8 mouse cellular contexts compared by ENCODE assay signal in the genomic region with DNA sequence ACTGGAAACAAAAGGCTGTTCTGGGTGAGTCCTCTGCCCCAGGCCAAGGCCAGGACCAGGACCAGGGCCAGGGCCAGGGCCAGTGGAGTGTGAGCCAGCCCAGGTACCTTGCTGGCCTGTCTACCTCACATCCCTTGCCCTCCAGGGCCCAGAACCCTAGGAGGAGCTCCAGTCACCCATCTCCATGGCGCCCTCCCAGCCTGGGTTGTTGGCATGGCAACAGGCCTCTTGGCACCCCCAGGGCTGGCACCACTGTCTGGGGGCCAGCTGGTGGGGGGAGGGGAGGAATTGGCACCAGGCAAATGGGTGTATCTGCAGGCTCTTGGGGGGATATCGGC. TPM values are rescaled to one million over a fixed set of nuclear protein-coding genes. Genes with fewer than 3 reads are reported as not detected.
A peak's percentile ranks its signal among the peaks of the same experiment; 100 is the strongest.
DNase-seq lines count a peak whose midpoint lies in the region; ATAC-seq and TF ChIP-seq lines count a peak whose summit lies in the region.

No protein-coding gene starts in this region.

- H3K36me3 ChIP-seq in spleen, adult 2 months (ENCODE audit: control insufficient read depth, insufficient read depth, low read length) = peaks cover 15% of the 10 kb centered on the region
- H3K36me3 ChIP-seq in liver, embryonic 13.5 days = peaks cover 36% of the 10 kb centered on the region

- peaks cover 5% of the 10 kb centered on the region; the same call in 1 of the 2 replicates for H3K4me1 ChIP-seq in spleen, adult 2 months (ENCODE audit: control insufficient read depth, insufficient read depth, insufficient read length)
- peaks cover 52% of the 10 kb centered on the region for H3K4me1 ChIP-seq in liver, embryonic 13.5 days (replicated peaks)

- H3K9me3 ChIP-seq in liver, embryonic 13.5 days (replicated peaks) = no peaks in the 10 kb centered on the region

- peak overlapping the region; percentile 80 for H3K9ac ChIP-seq in liver, embryonic 13.5 days

- no peak for DNase-seq in spleen, adult 2 months (ENCODE audit: low read depth in 1 of 2, low spot score in 2 of 2)
- no peak for DNase-seq in spleen, postnatal 4 days (ENCODE audit: low spot score in 2 of 2)
- DNase-seq in cerebellum, adult 8-10 months = peak; percentile 48
- peak; percentile 40 to 61 for DNase-seq in frontal cortex, postnatal 25 days (ENCODE audit: low spot score in 2 of 2)
- DNase-seq in kidney, postnatal 36 days = peak; percentile 24 to 43
- no peak for DNase-seq in liver, embryonic 13.5 days
- DNase-seq in right cerebral cortex, adult 2 months (ENCODE audit: low spot score in 2 of 2) = peak; percentile 68 to 72
- no peak for DNase-seq in gastrocnemius, adult 8-10 months (ENCODE audit: low spot score in 2 of 2)

- no peak overlapping the region for H3K27ac ChIP-seq in spleen, adult 2 months (ENCODE audit: insufficient read depth, low read length)
- H3K27ac ChIP-seq in liver, embryonic 13.5 days = no peak overlapping the region

- no peaks in the 10 kb centered on the region for H3K27me3 ChIP-seq in spleen, adult 2 months (ENCODE audit: control insufficient read depth, insufficient read depth, low read length)
- H3K27me3 ChIP-seq in liver, embryonic 13.5 days = no peaks in the 10 kb centered on the region

- TF ChIP-seq CTCF in spleen, adult 2 months (IDR thresholded peaks at IDR 0.05; ENCODE audit: extremely low read depth, insufficient read depth, insufficient read length, insufficient replicate concordance) = no peak

- no peak for ATAC-seq in liver, embryonic 13.5 days (ENCODE audit: low read depth)

- WGBS in spleen, adult 2 months = 82% methylated on average over 2 of the region's 2 CpGs
- WGBS in liver, embryonic 13.5 days (ENCODE audit: insufficient replicate concordance) = 74% methylated on average over 2 of the region's 2 CpGs

- peak overlapping the region; percentile 72 for H3K4me3 ChIP-seq in spleen, adult 2 months (ENCODE audit: extremely low read depth, insufficient read depth, insufficient read length)
- peak overlapping the region; percentile 76 for H3K4me3 ChIP-seq in liver, embryonic 13.5 days (replicated peaks)

- no peak for TF ChIP-seq POLR2A in spleen, adult 2 months (IDR thresholded peaks at IDR 0.05; ENCODE audit: low read depth, low read length)

- peak overlapping the region; percentile 87 for H3K4me2 ChIP-seq in liver, embryonic 13.5 days

RNA-seq across cellular contexts. Expression of a gene that starts 0.9 kb away (rescaled TPM):
- 43.0 and 81.9 TPM in 2 replicates for polyA plus RNA-seq in spleen, adult 2 months (2012; rRNA removed)
- 8.0 and 10.2 TPM in 2 replicates for polyA plus RNA-seq in liver, embryonic 13.5 days (2015; fragmentation: Nextera tagmentation; extraction: Ambion mirVana)
- 1 to 10 TPM; 5.6 to 8.4 (median 7.2) TPM for total RNA-seq in gastrocnemius, adult 8-10 months (2022)

RNA-seq across cellular contexts. Expression of a gene that starts 25.1 kb away (rescaled TPM):
- 0.05 and 0.14 TPM in 2 replicates for polyA plus RNA-seq in spleen, adult 2 months (2012; rRNA removed)
- polyA plus RNA-seq in liver, embryonic 13.5 days (2015; fragmentation: Nextera tagmentation; extraction: Ambion mirVana) = 1.6 and 2.2 TPM in 2 replicates
- total RNA-seq in gastrocnemius, adult 8-10 months (2022) = not detected

RNA-seq across cellular contexts. Expression of a gene that starts 39.9 kb away (rescaled TPM):
- 0.21 and 0.25 TPM in 2 replicates for polyA plus RNA-seq in spleen, adult 2 months (2012; rRNA removed)
- 1.1 and 1.6 TPM in 2 replicates for polyA plus RNA-seq in liver, embryonic 13.5 days (2015; fragmentation: Nextera tagmentation; extraction: Ambion mirVana)
- total RNA-seq in gastrocnemius, adult 8-10 months (2022) = not detected

Comparison
In these comparisons a context has a peak if more than half of its experiments do, and no peak if none do; other contexts are left out.
1. DNase-seq: peak in cerebellum, adult 8-10 months (single experiment), frontal cortex, postnatal 25 days (2 of 2), kidney, postnatal 36 days (2 of 2) and right cerebral cortex, adult 2 months (2 of 2); none in spleen, adult 2 months (0 of 2), spleen, postnatal 4 days (0 of 2), liver, embryonic 13.5 days (single experiment) and gastrocnemius, adult 8-10 months (0 of 2).